Mouse (Mus musculus): Measurements from ENCODE around the gene Tbk1. TPM values are rescaled to one million over a fixed set of nuclear protein-coding genes. Genes with fewer than 3 reads are reported as not detected.

Gene Tbk1
- total and polyA plus RNA-seq, 3 experiments: 29.5 to 46.0 (median 44.0) TPM

- Histone ChIP-seq H3K4me1 (ENCODE audit: control insufficient read depth in 1 of 2, insufficient read depth in 2 of 2) (no peaks in the 10 kb centered on the region), H3K4me3 (replicated peaks in 1 of 3; ENCODE audit: low read depth in 2 of 3, low read length in 2 of 3, poor library complexity in 1 of 3) (no peak overlapping the region), H3K27me3 (replicated peaks) (no peaks in the 10 kb centered on the region), H3K36me3 (replicated peaks in 1 of 2; ENCODE audit: control insufficient read depth in 1 of 2, insufficient read depth in 1 of 2, low read length in 1 of 2) (peaks cover 80 to 94% of the 10 kb centered on the region in 2 experiments), H3K9ac (ENCODE audit: insufficient read depth, low read depth) (no peak overlapping the region), H3K4me2 (ENCODE audit: insufficient read depth, low read depth, poor library complexity, severe bottlenecking) (no peak overlapping the region), H3K79me2 (replicated peaks; ENCODE audit: control insufficient read depth, extremely low read depth, insufficient read depth, poor library complexity, severe bottlenecking) (no peaks in the 10 kb centered on the region), H3K9me3 (replicated peaks; ENCODE audit: low read length) (no peaks in the 10 kb centered on the region), H3K27ac (ENCODE audit: insufficient read depth, low read depth) (no peak overlapping the region)
- dilution Hi-C loops (cut with MboI; ENCODE audit: extremely low pct_ligation_motif_present, extremely low pct_unique_long_range_greater_than_20kb, low sequenced_read_pairs): no loop called here
- TF ChIP-seq CTCF (conservative IDR thresholded peaks at IDR 0.05 in 1 of 2, IDR thresholded peaks at IDR 0.05 in 1 of 2; ENCODE audit: low read depth in 2 of 2, low read length in 2 of 2) (0 out of 4 replicates have a peak, but pooled peaks of 1 of the 2 experiments have one; percentile 4), POLR2AphosphoS2 (IDR thresholded peaks at IDR 0.05; ENCODE audit: low read depth, low read length) (no peak), MAX (IDR thresholded peaks at IDR 0.05; ENCODE audit: low read length) (no peak)
- no peak for DNase-seq (ENCODE audit: extremely low read depth)
- in situ Hi-C loops (cut with MboI; ENCODE audit: low pct_ligation_motif_present, low pct_unique_long_range_greater_than_20kb, low sequenced_read_pairs): no loop called here
These were observed 30.3 kb downstream of the Tbk1 start for GRCm38 (mm10) chr10:121556263-121556662.

- Histone ChIP-seq H3K79me2 (replicated peaks; ENCODE audit: control insufficient read depth, extremely low read depth, insufficient read depth, poor library complexity, severe bottlenecking) (no peaks in the 10 kb centered on the region), H3K27ac (ENCODE audit: insufficient read depth, low read depth) (no peak overlapping the region), H3K27me3 (replicated peaks) (no peaks in the 10 kb centered on the region), H3K36me3 (replicated peaks in 1 of 2; ENCODE audit: control insufficient read depth in 1 of 2, insufficient read depth in 1 of 2, low read length in 1 of 2) (peaks cover 70 to 95% of the 10 kb centered on the region in 2 experiments), H3K9me3 (replicated peaks; ENCODE audit: low read length) (no peaks in the 10 kb centered on the region), H3K4me1 (ENCODE audit: control insufficient read depth in 1 of 2, insufficient read depth in 2 of 2) (peaks cover 0 to 24% of the 10 kb centered on the region in 2 experiments; a peak in 2 of 4 replicates), H3K4me3 (replicated peaks in 1 of 3; ENCODE audit: low read depth in 2 of 3, low read length in 2 of 3, poor library complexity in 1 of 3) (no peak overlapping the region), H3K4me2 (ENCODE audit: insufficient read depth, low read depth, poor library complexity, severe bottlenecking) (no peak overlapping the region), H3K9ac (ENCODE audit: insufficient read depth, low read depth) (no peak overlapping the region)
- DNase-seq (ENCODE audit: extremely low read depth): peak; percentile 35
- dilution Hi-C loops (cut with MboI; ENCODE audit: extremely low pct_ligation_motif_present, extremely low pct_unique_long_range_greater_than_20kb, low sequenced_read_pairs): no loop called here
- no peak for TF ChIP-seq ETS1 (conservative IDR thresholded peaks at IDR 0.05; ENCODE audit: low read depth, low read length)
- no peak for TF ChIP-seq ZNF384 (IDR thresholded peaks at IDR 0.05; ENCODE audit: low read depth, low read length)
- TF ChIP-seq RCOR1 (conservative IDR thresholded peaks at IDR 0.05; ENCODE audit: low read depth, low read length): no peak
- no peak for TF ChIP-seq NELFE (IDR thresholded peaks at IDR 0.05; ENCODE audit: low read depth, low read length)
- TF ChIP-seq CTCF (conservative IDR thresholded peaks at IDR 0.05 in 1 of 2, IDR thresholded peaks at IDR 0.05 in 1 of 2; ENCODE audit: low read depth in 2 of 2, low read length in 2 of 2): no peak
- TF ChIP-seq UBTF (IDR thresholded peaks at IDR 0.05; ENCODE audit: low read depth, low read length): no peak
- no peak for TF ChIP-seq SIN3A (IDR thresholded peaks at IDR 0.05; ENCODE audit: low read length)
- no peak for TF ChIP-seq MAX (IDR thresholded peaks at IDR 0.05; ENCODE audit: low read length)
- no peak for TF ChIP-seq JUND (conservative IDR thresholded peaks at IDR 0.05; ENCODE audit: low read depth, low read length)
- in situ Hi-C loops (cut with MboI; ENCODE audit: low pct_ligation_motif_present, low pct_unique_long_range_greater_than_20kb, low sequenced_read_pairs): no loop called here
These were observed 36.3 kb downstream of the Tbk1 start for GRCm38 (mm10) chr10:121550334-121550733.

- in situ Hi-C loops (cut with MboI; ENCODE audit: low pct_ligation_motif_present, low pct_unique_long_range_greater_than_20kb, low sequenced_read_pairs): no loop called here
- H3K27me3 ChIP-seq (replicated peaks): no peaks in the 10 kb centered on the region
- peak; percentile 67 for DNase-seq (ENCODE audit: extremely low read depth)
- no peak overlapping the region for H3K4me2 ChIP-seq (ENCODE audit: insufficient read depth, low read depth, poor library complexity, severe bottlenecking)
- H3K4me1 ChIP-seq (ENCODE audit: control insufficient read depth in 1 of 2, insufficient read depth in 2 of 2): peaks cover 0 to 30% of the 10 kb centered on the region in 2 experiments; a peak in 2 of 4 replicates
- H3K4me3 ChIP-seq (replicated peaks in 1 of 3; ENCODE audit: low read depth in 2 of 3, low read length in 2 of 3, poor library complexity in 1 of 3): no peak overlapping the region
- TF ChIP-seq NELFE (IDR thresholded peaks at IDR 0.05; ENCODE audit: low read depth, low read length): no peak
- TF ChIP-seq ZKSCAN1 (IDR thresholded peaks at IDR 0.05; ENCODE audit: borderline replicate concordance, low read depth, low read length): no peak
- TF ChIP-seq MEF2A (IDR thresholded peaks at IDR 0.05; ENCODE audit: borderline replicate concordance, low read depth, low read length): no peak
- no peak for TF ChIP-seq SIN3A (IDR thresholded peaks at IDR 0.05; ENCODE audit: low read length)
- no peak for TF ChIP-seq ETS1 (conservative IDR thresholded peaks at IDR 0.05; ENCODE audit: low read depth, low read length)
- no peak for TF ChIP-seq CTCF (conservative IDR thresholded peaks at IDR 0.05 in 1 of 2, IDR thresholded peaks at IDR 0.05 in 1 of 2; ENCODE audit: low read depth in 2 of 2, low read length in 2 of 2)
- TF ChIP-seq RAD21 (IDR thresholded peaks at IDR 0.05; ENCODE audit: low read depth, low read length): no peak
- TF ChIP-seq MAX (IDR thresholded peaks at IDR 0.05; ENCODE audit: low read length): peak; percentile 37; the same call in 1 of the 2 replicates
- TF ChIP-seq MXI1 (IDR thresholded peaks at IDR 0.05; ENCODE audit: low read depth, low read length): no peak
- no peak overlapping the region for H3K27ac ChIP-seq (ENCODE audit: insufficient read depth, low read depth)
- H3K36me3 ChIP-seq (replicated peaks in 1 of 2; ENCODE audit: control insufficient read depth in 1 of 2, insufficient read depth in 1 of 2, low read length in 1 of 2): peaks cover 67 to 93% of the 10 kb centered on the region in 2 experiments
- no peaks in the 10 kb centered on the region for H3K9me3 ChIP-seq (replicated peaks; ENCODE audit: low read length)
- H3K79me2 ChIP-seq (replicated peaks; ENCODE audit: control insufficient read depth, extremely low read depth, insufficient read depth, poor library complexity, severe bottlenecking): no peaks in the 10 kb centered on the region
- dilution Hi-C loops (cut with MboI; ENCODE audit: extremely low pct_ligation_motif_present, extremely low pct_unique_long_range_greater_than_20kb, low sequenced_read_pairs): no loop called here
- H3K9ac ChIP-seq (ENCODE audit: insufficient read depth, low read depth): no peak overlapping the region
These were observed 36.9 kb downstream of the Tbk1 start for GRCm38 (mm10) chr10:121549670-121550069.

Measured in CH12.LX (cell line).